Mouse (Mus musculus): Measurements from ENCODE around the gene Ctsz. TPM values are rescaled to one million over a fixed set of nuclear protein-coding genes. Genes with fewer than 3 reads are reported as not detected.

Ctsz gene
- total and polyA plus RNA-seq, 3 experiments = 93.7 to 118 TPM; not detected in 1

GRCm38 (mm10) chr2:174393383-174393782, 45.5 kb downstream of the Ctsz start:
- DNase-seq (ENCODE audit: low read depth, low spot score) = no peak
- TF ChIP-seq MEF2A (IDR thresholded peaks at IDR 0.05; ENCODE audit: extremely low read depth, insufficient replicate concordance, low read depth, low read length, poor library complexity, severe bottlenecking) = no peak
- no peak for TF ChIP-seq GABPA (IDR thresholded peaks at IDR 0.05; ENCODE audit: low read depth, low read length)
- TF ChIP-seq POLR2AphosphoS5 (IDR thresholded peaks at IDR 0.05; ENCODE audit: borderline replicate concordance, low read depth, low read length) = no peak
- TF ChIP-seq JUND (IDR thresholded peaks at IDR 0.05; ENCODE audit: low read depth, low read length) = no peak
- TF ChIP-seq ZC3H11A (IDR thresholded peaks at IDR 0.05; ENCODE audit: low read depth, low read length) = no peak
- no peak for TF ChIP-seq GATA1 (IDR thresholded peaks at IDR 0.05; ENCODE audit: low read depth, low read length)
- no peak for TF ChIP-seq SMC3 (IDR thresholded peaks at IDR 0.05; ENCODE audit: low read depth, low read length)
- TF ChIP-seq E2F4 (IDR thresholded peaks at IDR 0.05; ENCODE audit: borderline replicate concordance, low read depth, low read length) = no peak
- no peak for TF ChIP-seq ETS1 (IDR thresholded peaks at IDR 0.05; ENCODE audit: low read depth, low read length)
- TF ChIP-seq TCF12 (IDR thresholded peaks at IDR 0.05; ENCODE audit: low read depth, low read length) = no peak
- no peak for TF ChIP-seq BHLHE40 (IDR thresholded peaks at IDR 0.05; ENCODE audit: borderline replicate concordance, low read depth, low read length)
- TF ChIP-seq MAX (IDR thresholded peaks at IDR 0.05; ENCODE audit: low read length) = no peak
- TF ChIP-seq CTCF (IDR thresholded peaks at IDR 0.05 in 2 of 3, conservative IDR thresholded peaks at IDR 0.05 in 1 of 3; ENCODE audit: control insufficient read depth in 1 of 3, insufficient read depth in 1 of 3, low read depth in 2 of 3, low read length in 3 of 3, poor library complexity in 1 of 3, severe bottlenecking in 1 of 3) = no peak
- no peak for TF ChIP-seq CHD1 (IDR thresholded peaks at IDR 0.05; ENCODE audit: low read depth, low read length)
- no peak for TF ChIP-seq UBTF (IDR thresholded peaks at IDR 0.05; ENCODE audit: borderline replicate concordance, insufficient read depth, low read depth, low read length)
- TF ChIP-seq NELFE (IDR thresholded peaks at IDR 0.05; ENCODE audit: low read depth, low read length) = no peak
- TF ChIP-seq POLR2A (IDR thresholded peaks at IDR 0.05; ENCODE audit: control insufficient read depth in 1 of 2, insufficient read depth in 1 of 2, low read depth in 1 of 2, low read length in 2 of 2, poor library complexity in 1 of 2) = no peak
- TF ChIP-seq MYB (IDR thresholded peaks at IDR 0.05; ENCODE audit: low read depth, low read length) = no peak
- TF ChIP-seq EP300 (IDR thresholded peaks at IDR 0.05; ENCODE audit: low read depth in 1 of 2, low read length in 2 of 2) = no peak
- no peak for TF ChIP-seq MYC (IDR thresholded peaks at IDR 0.05; ENCODE audit: low read depth, low read length)
- H3K9ac ChIP-seq (ENCODE audit: control insufficient read depth, low read depth, low read length, poor library complexity, severe bottlenecking) = no peak overlapping the region
- H3K4me3 ChIP-seq (ENCODE audit: control insufficient read depth in 1 of 2, insufficient read depth in 1 of 2, low read depth in 2 of 2, low read length in 2 of 2) = no peak overlapping the region
- H3K9me3 ChIP-seq (replicated peaks; ENCODE audit: insufficient read depth, low read length) = no peaks in the 10 kb centered on the region
- no peaks in the 10 kb centered on the region for H3K79me2 ChIP-seq (ENCODE audit: control insufficient read depth, insufficient read depth, low read length, poor library complexity)
- H3K27me3 ChIP-seq (ENCODE audit: control insufficient read depth in 1 of 2, insufficient read depth in 2 of 2, low read length in 2 of 2) = peaks cover 1% of the 10 kb centered on the region in 2 experiments; a peak in 2 of 4 replicates
- H3K27ac ChIP-seq (ENCODE audit: control insufficient read depth, low read depth, low read length) = no peak overlapping the region
- H3K4me1 ChIP-seq (ENCODE audit: control insufficient read depth in 1 of 2, insufficient read depth in 2 of 2, low read length in 2 of 2) = no peaks in the 10 kb centered on the region
- no peaks in the 10 kb centered on the region for H3K36me3 ChIP-seq (ENCODE audit: control insufficient read depth in 1 of 2, insufficient read depth in 2 of 2, low read length in 2 of 2)

DNA sequence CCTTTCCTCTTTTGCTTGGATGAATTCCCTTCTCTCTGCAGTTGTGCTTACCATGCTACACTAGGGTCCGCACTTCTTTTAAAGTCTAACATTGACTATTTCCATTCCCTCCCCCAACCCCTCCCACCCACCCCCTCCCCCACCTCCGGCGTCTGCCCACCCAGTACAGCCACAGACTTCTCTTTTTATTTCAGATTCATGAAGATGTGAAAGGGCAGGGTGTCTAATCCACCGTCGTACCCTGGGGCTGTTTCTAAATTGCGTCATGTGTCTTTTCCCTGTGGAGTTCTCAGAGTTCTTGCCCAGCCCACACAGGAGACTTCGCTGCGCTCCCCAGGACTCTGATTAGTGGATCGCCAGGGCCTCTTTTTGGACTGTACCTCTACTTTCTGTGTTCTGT, 46.3 kb downstream of the Ctsz start:
- no peak overlapping the region for H3K4me3 ChIP-seq (ENCODE audit: control insufficient read depth in 1 of 2, insufficient read depth in 1 of 2, low read depth in 2 of 2, low read length in 2 of 2)
- no peaks in the 10 kb centered on the region for H3K4me1 ChIP-seq (ENCODE audit: control insufficient read depth in 1 of 2, insufficient read depth in 2 of 2, low read length in 2 of 2)
- TF ChIP-seq MAZ (IDR thresholded peaks at IDR 0.05; ENCODE audit: low read depth, low read length) (no peak), TCF12 (IDR thresholded peaks at IDR 0.05; ENCODE audit: low read depth, low read length) (no peak), CHD1 (IDR thresholded peaks at IDR 0.05; ENCODE audit: low read depth, low read length) (no peak), POLR2A (IDR thresholded peaks at IDR 0.05; ENCODE audit: control insufficient read depth in 1 of 2, insufficient read depth in 1 of 2, low read depth in 1 of 2, low read length in 2 of 2, poor library complexity in 1 of 2) (no peak), ZMIZ1 (IDR thresholded peaks at IDR 0.05; ENCODE audit: low read depth, low read length) (no peak), ETS1 (IDR thresholded peaks at IDR 0.05; ENCODE audit: low read depth, low read length) (no peak), E2F4 (IDR thresholded peaks at IDR 0.05; ENCODE audit: borderline replicate concordance, low read depth, low read length) (no peak)
- no peak for DNase-seq (ENCODE audit: low read depth, low spot score)
- H3K9me3 ChIP-seq (replicated peaks; ENCODE audit: insufficient read depth, low read length) = no peaks in the 10 kb centered on the region
- H3K27ac ChIP-seq (ENCODE audit: control insufficient read depth, low read depth, low read length) = no peak overlapping the region
- H3K79me2 ChIP-seq (ENCODE audit: control insufficient read depth, insufficient read depth, low read length, poor library complexity) = no peaks in the 10 kb centered on the region
- no peak overlapping the region for H3K9ac ChIP-seq (ENCODE audit: control insufficient read depth, low read depth, low read length, poor library complexity, severe bottlenecking)
- no peaks in the 10 kb centered on the region for H3K36me3 ChIP-seq (ENCODE audit: control insufficient read depth in 1 of 2, insufficient read depth in 2 of 2, low read length in 2 of 2)
- peaks cover 1% of the 10 kb centered on the region in 2 experiments; a peak in 2 of 4 replicates for H3K27me3 ChIP-seq (ENCODE audit: control insufficient read depth in 1 of 2, insufficient read depth in 2 of 2, low read length in 2 of 2)

Data from MEL (cell line).